Comparison of ENCODE assay signal across 21 mouse cellular contexts in genomic region chr15:79352479-79352878, GRCm38 (mm10).
"Had no signal": no experiment of that assay in that cellular context is flagged by ENCODE, and none has a peak within 500 bp of the region (broad histone marks: within the 10 kb centered on the region; RNA-seq: fewer than 3 reads in every experiment).

No protein-coding gene starts in this region.

- H3K27ac ChIP-seq: liver, embryonic 12.5 days; liver, embryonic 15.5 days; midbrain, embryonic 12.5 days; midbrain, embryonic 15.5 days; neural tube, embryonic 13.5 days; stomach, embryonic 15.5 days had no signal

- H3K36me3 ChIP-seq: limb, embryonic 13.5 days; liver, embryonic 12.5 days; liver, embryonic 15.5 days; midbrain, embryonic 12.5 days; midbrain, embryonic 15.5 days; neural tube, embryonic 13.5 days; stomach, embryonic 15.5 days had no signal

- H3K27me3 ChIP-seq: stomach, embryonic 15.5 days had no signal

- ATAC-seq: liver, embryonic 12.5 days; midbrain, embryonic 15.5 days had no signal

- DNase-seq: kidney, adult 9 months; kidney, postnatal 14 days; kidney, postnatal 4 days; liver; lung, embryonic 14.5 days; lung, postnatal 10 days; lung, postnatal 4 days; retina, postnatal 1 day; right cerebral cortex, postnatal 25 days; spleen, adult 18-20 months; thymus, adult 2 months; thymus, postnatal 14 days; thymus, postnatal 4 days had no signal

- H3K9me3 ChIP-seq: limb, embryonic 10.5 days; limb, embryonic 13.5 days; liver, embryonic 12.5 days; liver, embryonic 15.5 days; midbrain, embryonic 12.5 days; midbrain, embryonic 15.5 days; neural tube, embryonic 13.5 days; stomach, embryonic 15.5 days had no signal

- H3K4me3 ChIP-seq: limb, embryonic 10.5 days; limb, embryonic 13.5 days; liver, embryonic 12.5 days; liver, embryonic 15.5 days; midbrain, embryonic 12.5 days; midbrain, embryonic 15.5 days; neural tube, embryonic 13.5 days; stomach, embryonic 15.5 days had no signal

- H3K4me2 ChIP-seq: limb, embryonic 13.5 days; liver, embryonic 12.5 days; liver, embryonic 15.5 days; midbrain, embryonic 12.5 days; midbrain, embryonic 15.5 days; neural tube, embryonic 13.5 days; stomach, embryonic 15.5 days had no signal

- H3K9ac ChIP-seq: limb, embryonic 13.5 days; liver, embryonic 12.5 days; liver, embryonic 15.5 days; lung, embryonic 14.5 days; midbrain, embryonic 12.5 days; midbrain, embryonic 15.5 days; neural tube, embryonic 13.5 days; stomach, embryonic 15.5 days had no signal
